Mouse (Mus musculus): ENCODE results near the gene Tbc1d23. TPM values are rescaled to one million over a fixed set of nuclear protein-coding genes. Genes with fewer than 3 reads are reported as not detected.

The Tbc1d23 gene
- total and polyA plus RNA-seq, 2 experiments from 2014 or later: 33.5 to 89.1 TPM

GRCm38 (mm10) chr16:57120913-57121815, 110.1 kb downstream of the Tbc1d23 start, which contains the start of gene Tomm70a:
Gene Tomm70a (plus strand): TSS chr16:57121703.
- 3% methylated on average over 34 of the region's 37 CpGs for WGBS
- peak within 1 kb of the TSS; percentile 99 for H3K4me3 ChIP-seq (ENCODE audit: low read depth, low read length)
- H3K9ac ChIP-seq: peak within 1 kb of the TSS; percentile 97
- 0 out of 2 replicates have a peak, but pooled peaks cover 3% of the 10 kb centered on the region for H3K27me3 ChIP-seq (ENCODE audit: insufficient read depth, low read length)
- H3K9me3 ChIP-seq (ENCODE audit: low read length): no peaks in the 10 kb centered on the region
- ATAC-seq (peak; percentile 99), DNase-seq (peak; percentile 98)
- peaks cover 15% of the 10 kb centered on the region for H3K4me1 ChIP-seq (ENCODE audit: insufficient read depth)
- TF ChIP-seq CTCF (IDR thresholded peaks at IDR 0.05; ENCODE audit: low read depth): no peak
- H3K36me3 ChIP-seq (ENCODE audit: insufficient read depth): no peaks in the 10 kb centered on the region
- H3K27ac ChIP-seq (ENCODE audit: low read depth, low read length): peak within 1 kb of the TSS; percentile 99
- H3K4me2 ChIP-seq (ENCODE audit: low read depth): peak within 1 kb of the TSS; percentile 76

Other genes starting within 250 kb of the Tbc1d23 start
- gene Tmem45a2, start 160.1 kb downstream of the Tbc1d23 start, total RNA-seq (2014; rRNA removed): 0.05 and 0.15 TPM in 2 replicates
- gene Tmem45a2, start 160.1 kb downstream of the Tbc1d23 start, polyA plus RNA-seq (2015; fragmentation: Nextera tagmentation; extraction: Ambion mirVana): 0.10 TPM in 1 of 2 replicates, not detected in the other
- 129 and 138 TPM in 2 replicates for gene Tomm70a, start 109.8 kb downstream of the Tbc1d23 start, total RNA-seq (2014; rRNA removed)
- 59.3 and 65.7 TPM in 2 replicates for gene Tomm70a, start 109.8 kb downstream of the Tbc1d23 start, polyA plus RNA-seq (2015; fragmentation: Nextera tagmentation; extraction: Ambion mirVana)
- 23.7 and 28.5 TPM in 2 replicates for gene Nit2, start 64.2 kb downstream of the Tbc1d23 start, total RNA-seq (2014; rRNA removed)
- gene Nit2, start 64.2 kb downstream of the Tbc1d23 start, polyA plus RNA-seq (2015; fragmentation: Nextera tagmentation; extraction: Ambion mirVana): 38.8 and 41.4 TPM in 2 replicates
- 0.23 and 0.24 TPM in 2 replicates for gene Tmem30c, start 61.4 kb upstream of the Tbc1d23 start, total RNA-seq (2014; rRNA removed)
- 0.27 TPM in 1 of 2 replicates, not detected in the other for gene Tmem30c, start 61.4 kb upstream of the Tbc1d23 start, polyA plus RNA-seq (2015; fragmentation: Nextera tagmentation; extraction: Ambion mirVana)
- gene Filip1l, start 121.6 kb upstream of the Tbc1d23 start, total RNA-seq (2014; rRNA removed): 1.3 and 1.8 TPM in 2 replicates
- gene Filip1l, start 121.6 kb upstream of the Tbc1d23 start, polyA plus RNA-seq (2015; fragmentation: Nextera tagmentation; extraction: Ambion mirVana): 1.7 and 1.8 TPM in 2 replicates